Mouse (Mus musculus): ENCODE data around the gene Olfr1491. TPM values are rescaled to one million over a fixed set of nuclear protein-coding genes. Genes with fewer than 3 reads are reported as not detected.

Gene Olfr1491
- not detected in 2 replicates for polyA plus RNA-seq (2012)

GRCm38 (mm10) chr19:13696968-13697367 is at the start of gene Olfr1491:
Olfr1491 (plus strand) TSS chr19:13697268.

GRCm38 (mm10) chr19:13650791-13651190 is 46.3 kb upstream of the Olfr1491 start, which contains the start of gene Olfr1490:
Olfr1490 (plus strand) TSS chr19:13651091.

GRCm38 (mm10) chr19:13722978-13723377 is 25.9 kb downstream of the Olfr1491 start, which contains the start of gene Olfr1493-ps1:
Olfr1493-ps1 (plus strand) TSS chr19:13723278.

GRCm38 (mm10) chr19:13739428-13739827 is 42.4 kb downstream of the Olfr1491 start, which contains the start of gene Olfr1494:
Olfr1494 (plus strand) TSS chr19:13739728.

Other genes with a start within 250 kb of the Olfr1491 start
- not detected in 2 replicates for gene Olfr1472, start 241.2 kb upstream of the Olfr1491 start, polyA plus RNA-seq (2012)
- not detected in 2 replicates for gene Olfr1474, start 227.7 kb upstream of the Olfr1491 start, polyA plus RNA-seq (2012)
- gene Olfr1475, start 217.1 kb upstream of the Olfr1491 start, polyA plus RNA-seq (2012): not detected in 2 replicates
- 0.03 TPM in 1 of 2 replicates, not detected in the other for gene Olfr1477, start 196.7 kb upstream of the Olfr1491 start, polyA plus RNA-seq (2012)
- gene Olfr1480, start 169.4 kb upstream of the Olfr1491 start, polyA plus RNA-seq (2012): not detected in 2 replicates
- not detected in 2 replicates for gene Olfr1484, start 113.8 kb upstream of the Olfr1491 start, polyA plus RNA-seq (2012)
- not detected in 2 replicates for gene Olfr1487, start 79.9 kb upstream of the Olfr1491 start, polyA plus RNA-seq (2012)
- 0.01 TPM in 1 of 2 replicates, not detected in the other for gene Olfr1489, start 65.6 kb upstream of the Olfr1491 start, polyA plus RNA-seq (2012)
- not detected in 2 replicates for gene Olfr1490, start 46.2 kb upstream of the Olfr1491 start, polyA plus RNA-seq (2012)
- gene Olfr1493-ps1, start 26.0 kb downstream of the Olfr1491 start, polyA plus RNA-seq (2012): not detected in 2 replicates
- gene Olfr1494, start 42.5 kb downstream of the Olfr1491 start, polyA plus RNA-seq (2012): not detected in 2 replicates
- gene Olfr1495, start 67.3 kb downstream of the Olfr1491 start, polyA plus RNA-seq (2012): not detected in 2 replicates
- gene Olfr1496, start 80.6 kb downstream of the Olfr1491 start, polyA plus RNA-seq (2012): not detected in 2 replicates
- not detected in 2 replicates for gene Olfr1497, start 100.9 kb downstream of the Olfr1491 start, polyA plus RNA-seq (2012)
- gene Olfr1499, start 122.2 kb downstream of the Olfr1491 start, polyA plus RNA-seq (2012): not detected in 2 replicates
- not detected in 2 replicates for gene Olfr1500, start 133.2 kb downstream of the Olfr1491 start, polyA plus RNA-seq (2012)
- not detected in 2 replicates for gene Olfr1501, start 153.4 kb downstream of the Olfr1491 start, polyA plus RNA-seq (2012)
- gene Olfr1502, start 164.5 kb downstream of the Olfr1491 start, polyA plus RNA-seq (2012): 0.10 TPM in 1 of 2 replicates, not detected in the other
- not detected in 2 replicates for gene Olfr1504, start 200.7 kb downstream of the Olfr1491 start, polyA plus RNA-seq (2012)
- not detected in 2 replicates for gene Olfr1505, start 216.3 kb downstream of the Olfr1491 start, polyA plus RNA-seq (2012)